ENCODE assay signal across 22 mouse cellular contexts in the genomic region with DNA sequence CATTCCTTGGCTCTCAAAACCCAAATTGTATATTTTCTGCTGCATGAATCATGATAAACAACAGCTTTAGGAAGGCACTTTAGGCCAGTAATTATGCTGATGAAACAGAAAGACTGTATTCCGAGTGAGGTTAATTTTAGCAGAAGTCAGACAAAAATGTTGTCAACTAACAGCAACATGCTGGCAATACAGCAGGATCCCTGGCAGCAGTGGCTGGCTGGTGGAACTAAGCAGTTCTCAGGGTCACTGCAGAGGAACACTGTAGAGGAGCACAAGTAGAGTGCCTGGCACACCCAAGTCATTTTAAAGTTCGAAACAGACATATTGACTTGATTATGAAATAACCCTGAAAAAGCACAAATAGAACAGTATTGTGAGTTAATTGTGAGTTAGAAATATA. TPM values are rescaled to one million over a fixed set of nuclear protein-coding genes. Genes with fewer than 3 reads are reported as not detected.
DNase-seq lines count a peak whose midpoint lies in the region; ATAC-seq and TF ChIP-seq lines count a peak whose summit lies in the region.
"Had no signal": no experiment of that assay in that cellular context is flagged by ENCODE, and none has a peak within 500 bp of the region (broad histone marks: within the 10 kb centered on the region; RNA-seq: fewer than 3 reads in every experiment).

No protein-coding gene starts in this region.

- no peak for TF ChIP-seq CTCF in cerebellum, adult 2 months (IDR thresholded peaks at IDR 0.05; ENCODE audit: borderline replicate concordance, insufficient read depth, low read depth, low read length)
- no peak for TF ChIP-seq CTCF in lung, postnatal 0 days (IDR thresholded peaks at IDR 0.05)

- WGBS in lung, embryonic 15.5 days: 66% methylated on average over 2 of the region's 2 CpGs
- WGBS in cerebellum, adult 2 months: 7% methylated on average over 2 of the region's 2 CpGs
- 55% methylated on average over 2 of the region's 2 CpGs for WGBS in lung, postnatal 0 days
- 98% methylated on average over 2 of the region's 2 CpGs for WGBS in midbrain, embryonic 10.5 days

- H3K9me3 ChIP-seq in lung, embryonic 15.5 days: no peaks in the 10 kb centered on the region
- H3K9me3 ChIP-seq in lung, postnatal 0 days (ENCODE audit: low read length): no peaks in the 10 kb centered on the region
- H3K9me3 ChIP-seq in midbrain, embryonic 10.5 days (replicated peaks): 0 out of 2 replicates have a peak, but pooled peaks cover 2% of the 10 kb centered on the region
- H3K9me3 ChIP-seq: hindbrain, embryonic 15.5 days; limb, embryonic 15.5 days had no signal

- ATAC-seq in lung, embryonic 15.5 days (ENCODE audit: borderline replicate concordance, extremely low read depth, low FRiP score, low TSS enrichment): peak; percentile 68
- peak; percentile 58 for ATAC-seq in lung, postnatal 0 days
- ATAC-seq: intestine, postnatal 0 days had no signal

- intact Hi-C loops in left cerebral cortex, postnatal 10 days (cut with DNase I): no loop called here

- H3K27me3 ChIP-seq in lung, embryonic 15.5 days: no peaks in the 10 kb centered on the region
- H3K27me3 ChIP-seq in cerebellum, adult 2 months (ENCODE audit: control insufficient read depth, insufficient read depth, low read length): no peaks in the 10 kb centered on the region
- no peaks in the 10 kb centered on the region for H3K27me3 ChIP-seq in lung, postnatal 0 days (replicated peaks; ENCODE audit: insufficient read depth, low read length)
- no peaks in the 10 kb centered on the region for H3K27me3 ChIP-seq in midbrain, embryonic 10.5 days (ENCODE audit: low read depth, poor library complexity, severe bottlenecking)
- H3K27me3 ChIP-seq: CH12.LX; heart, embryonic 12.5 days; hindbrain, embryonic 15.5 days; limb, embryonic 15.5 days had no signal

- H3K9ac ChIP-seq in lung, embryonic 15.5 days: no peak overlapping the region
- H3K9ac ChIP-seq in lung, postnatal 0 days (replicated peaks; ENCODE audit: low read depth): no peak overlapping the region
- H3K9ac ChIP-seq: heart, embryonic 12.5 days; hindbrain, embryonic 15.5 days; limb, embryonic 15.5 days had no signal

- H3K36me3 ChIP-seq in lung, embryonic 15.5 days: no peaks in the 10 kb centered on the region
- no peaks in the 10 kb centered on the region for H3K36me3 ChIP-seq in lung, postnatal 0 days (ENCODE audit: insufficient read depth, low read length)
- H3K36me3 ChIP-seq in midbrain, embryonic 10.5 days: no peaks in the 10 kb centered on the region
- H3K36me3 ChIP-seq: heart, embryonic 12.5 days; hindbrain, embryonic 15.5 days; limb, embryonic 15.5 days had no signal

- no peak overlapping the region for H3K4me3 ChIP-seq in lung, embryonic 15.5 days
- no peak overlapping the region for H3K4me3 ChIP-seq in cerebellum, adult 2 months (replicated peaks; ENCODE audit: insufficient read depth, low read depth, low read length)
- no peak overlapping the region for H3K4me3 ChIP-seq in lung, postnatal 0 days (ENCODE audit: low read depth, low read length)
- no peak overlapping the region for H3K4me3 ChIP-seq in midbrain, embryonic 10.5 days
- H3K4me3 ChIP-seq: heart, embryonic 12.5 days; hindbrain, embryonic 15.5 days; limb, embryonic 15.5 days had no signal

- H3K4me1 ChIP-seq in lung, embryonic 15.5 days: no peaks in the 10 kb centered on the region
- H3K4me1 ChIP-seq in cerebellum, adult 2 months (ENCODE audit: control insufficient read depth, insufficient read depth, low read length): peaks cover 18% of the 10 kb centered on the region; the same call in 1 of the 2 replicates
- no peaks in the 10 kb centered on the region for H3K4me1 ChIP-seq in lung, postnatal 0 days (ENCODE audit: insufficient read depth, low read depth, low read length)
- no peaks in the 10 kb centered on the region for H3K4me1 ChIP-seq in midbrain, embryonic 10.5 days
- H3K4me1 ChIP-seq: heart, embryonic 12.5 days; hindbrain, embryonic 15.5 days; limb, embryonic 15.5 days had no signal

- no peak overlapping the region for H3K4me2 ChIP-seq in lung, embryonic 15.5 days
- H3K4me2 ChIP-seq in lung, postnatal 0 days (replicated peaks; ENCODE audit: low read depth, low read length): no peak overlapping the region
- H3K4me2 ChIP-seq: heart, embryonic 12.5 days; hindbrain, embryonic 15.5 days; limb, embryonic 15.5 days had no signal

- no peak for TF ChIP-seq POLR2A in cerebellum, adult 2 months (IDR thresholded peaks at IDR 0.05; ENCODE audit: borderline replicate concordance, insufficient read depth, low read length)

- DNase-seq in adrenal gland, postnatal 14 days: peak; percentile 9
- DNase-seq in adrenal gland, adult 8-10 months: no peak
- no peak for DNase-seq in lung, adult 18-20 months
- DNase-seq in cerebellum, adult 2 months: peak; percentile 79 to 92
- peak; percentile 60 for DNase-seq in lung, postnatal 0 days (ENCODE audit: low spot score)
- no peak for DNase-seq in left cerebral cortex, postnatal 10 days (ENCODE audit: extremely low spot score in 1 of 2, low spot score in 2 of 2)
- DNase-seq in midbrain, embryonic 10.5 days (ENCODE audit: low spot score): no peak
- DNase-seq: adrenal gland, postnatal 25 days had no signal

- H3K27ac ChIP-seq in lung, embryonic 15.5 days: 0 out of 2 replicates have a peak overlapping the region, but pooled peaks have one; percentile 33
- peak overlapping the region; percentile 95; the same call in 1 of the 2 replicates for H3K27ac ChIP-seq in cerebellum, adult 2 months (ENCODE audit: insufficient read depth, low read length)
- H3K27ac ChIP-seq in lung, postnatal 0 days (ENCODE audit: low read length): no peak overlapping the region
- H3K27ac ChIP-seq in midbrain, embryonic 10.5 days (replicated peaks): no peak overlapping the region
- H3K27ac ChIP-seq: hindbrain, embryonic 15.5 days; kidney, postnatal 0 days; limb, embryonic 15.5 days had no signal

- 0 out of 2 replicates have a peak, but pooled peaks have one; percentile 29 for TF ChIP-seq EP300 in lung, postnatal 0 days (IDR thresholded peaks at IDR 0.05)

RNA-seq across cellular contexts. Expression of a gene that starts 2.8 kb away (rescaled TPM):
- not detected in 2 replicates for total RNA-seq in adrenal gland, postnatal 14 days (2021)
- not detected for total RNA-seq in adrenal gland, adult 8-10 months (2022)
- polyA plus RNA-seq in lung, embryonic 15.5 days (2015; fragmentation: Nextera tagmentation; extraction: Ambion mirVana): 0.21 and 0.58 TPM in 2 replicates
- polyA plus RNA-seq in cerebellum, adult 2 months (2012; rRNA removed): 0.11 and 0.44 TPM in 2 replicates
- polyA plus RNA-seq in lung, postnatal 0 days (2015; fragmentation: Nextera tagmentation; extraction: Ambion mirVana): 1.3 and 2.2 TPM in 2 replicates
- not detected for total RNA-seq in left cerebral cortex, postnatal 10 days (2021)
- 0.26 TPM in 1 of 2 replicates, not detected in the other for polyA plus RNA-seq in midbrain, embryonic 10.5 days (2016; fragmentation: Nextera tagmentation; extraction: Ambion mirVana)
- total RNA-seq: adrenal gland, postnatal 25 days; CH12.LX; granulocyte monocyte progenitor cell, adult 5-6 weeks; heart, postnatal 25 days; left cerebral cortex, postnatal 25 days had no signal
- polyA plus RNA-seq: forebrain, embryonic 11.5 days; heart, embryonic 12.5 days; intestine, postnatal 0 days; kidney, postnatal 0 days; limb, embryonic 15.5 days; liver, embryonic 16.5 days; neural tube, embryonic 11.5 days; urinary bladder, adult 2 months had no signal

Comparison
In these comparisons a context has a peak if more than half of its experiments do, and no peak if none do; other contexts are left out.
1. DNase-seq: peak in adrenal gland, postnatal 14 days (single experiment), cerebellum, adult 2 months (2 of 2) and lung, postnatal 0 days (single experiment); none in adrenal gland, adult 8-10 months (single experiment), lung, adult 18-20 months (0 of 2), left cerebral cortex, postnatal 10 days (0 of 2) and midbrain, embryonic 10.5 days (single experiment).
2. H3K27ac ChIP-seq: peak in lung, embryonic 15.5 days (single experiment) and cerebellum, adult 2 months (single experiment); none in lung, postnatal 0 days (single experiment) and midbrain, embryonic 10.5 days (single experiment).